8 mouse cellular contexts compared by ENCODE assay signal in genomic region chr10:86704589-86705191, GRCm38 (mm10). TPM values are rescaled to one million over a fixed set of nuclear protein-coding genes. Genes with fewer than 3 reads are reported as not detected.
A peak's percentile ranks its signal among the peaks of the same experiment; 100 is the strongest.
DNase-seq lines count a peak whose midpoint lies in the region; ATAC-seq and TF ChIP-seq lines count a peak whose summit lies in the region.

No protein-coding gene starts in this region.

- no peaks in the 10 kb centered on the region for H3K9me3 ChIP-seq in forebrain, postnatal 0 days (ENCODE audit: low read length)

- no peak for TF ChIP-seq CTCF in bone marrow macrophage, adult 2 months (IDR thresholded peaks at IDR 0.05; ENCODE audit: low read depth, low read length)
- no peak for TF ChIP-seq CTCF in forebrain, postnatal 0 days (IDR thresholded peaks at IDR 0.05; ENCODE audit: low read depth)

- H3K36me3 ChIP-seq in forebrain, postnatal 0 days (ENCODE audit: insufficient read depth) = peaks cover 29% of the 10 kb centered on the region

- no peak for TF ChIP-seq POLR2A in bone marrow macrophage, adult 2 months (IDR thresholded peaks at IDR 0.05; ENCODE audit: borderline replicate concordance, low read depth, low read length)

- peak; percentile 3 for ATAC-seq in forebrain, postnatal 0 days

- H3K4me2 ChIP-seq in forebrain, postnatal 0 days (ENCODE audit: low read depth) = peak overlapping the region; percentile 91

- peak overlapping the region; percentile 80 for H3K27ac ChIP-seq in bone marrow macrophage, adult 2 months (ENCODE audit: insufficient read depth, low read depth, low read length)
- peak overlapping the region; percentile 86 for H3K27ac ChIP-seq in forebrain, postnatal 0 days (ENCODE audit: low read depth, low read length)

- peak overlapping the region; percentile 69 for H3K9ac ChIP-seq in forebrain, postnatal 0 days

- H3K4me3 ChIP-seq in bone marrow macrophage, adult 2 months (ENCODE audit: insufficient read depth, low read length) = peak overlapping the region; percentile 88
- peak overlapping the region; percentile 76 for H3K4me3 ChIP-seq in forebrain, postnatal 0 days (ENCODE audit: low read depth, low read length)

- DNase-seq in urinary bladder, adult 2 months (ENCODE audit: low spot score) = peak; percentile 43
- DNase-seq in urinary bladder, postnatal 10 days (ENCODE audit: low spot score) = no peak
- peak; percentile 10 for DNase-seq in forebrain, postnatal 0 days
- peak; percentile 42 for DNase-seq in induced T-regulatory cell, adult 2 months (ENCODE audit: low read depth)
- DNase-seq in lung, adult 18-20 months = peak; percentile 39 to 57
- peak; percentile 50 for DNase-seq in neural tube, embryonic 10.5 days (ENCODE audit: extremely low spot score, low spot score)
- DNase-seq in yolk sac, embryonic 10.5 days (ENCODE audit: low spot score) = peak; percentile 38

- H3K27me3 ChIP-seq in forebrain, postnatal 0 days (ENCODE audit: insufficient read depth, low read length) = no peaks in the 10 kb centered on the region

- under 1% methylated on average over 32 of the region's 33 CpGs for WGBS in forebrain, postnatal 0 days

- peaks cover 29% of the 10 kb centered on the region for H3K4me1 ChIP-seq in bone marrow macrophage, adult 2 months (ENCODE audit: control insufficient read depth, insufficient read depth, low read length)
- H3K4me1 ChIP-seq in forebrain, postnatal 0 days (ENCODE audit: insufficient read depth) = peaks cover 6% of the 10 kb centered on the region; the same call in 1 of the 2 replicates

RNA-seq across cellular contexts. Expression of gene Hsp90b1, which starts 0.6 kb away (rescaled TPM):
- 197 and 228 TPM in 2 replicates for polyA plus RNA-seq in urinary bladder, adult 2 months (2012; rRNA removed)
- polyA plus RNA-seq in bone marrow macrophage, adult 2 months (2012; ENCODE audit: insufficient read depth, insufficient read length, missing spikeins) = 458 and 473 TPM in 2 replicates
- total RNA-seq in forebrain, postnatal 0 days (2014; rRNA removed) = 177 and 196 TPM in 2 replicates
- polyA plus RNA-seq in forebrain, postnatal 0 days (2015; fragmentation: Nextera tagmentation; extraction: Ambion mirVana) = 172 and 189 TPM in 2 replicates

RNA-seq across cellular contexts. Expression of gene Ttc41, which starts 0.9 kb away (rescaled TPM):
- polyA plus RNA-seq in urinary bladder, adult 2 months (2012; rRNA removed) = 2.3 and 2.7 TPM in 2 replicates
- polyA plus RNA-seq in bone marrow macrophage, adult 2 months (2012; ENCODE audit: insufficient read depth, insufficient read length, missing spikeins) = 0.89 and 1.8 TPM in 2 replicates
- 0.92 and 1.6 TPM in 2 replicates for total RNA-seq in forebrain, postnatal 0 days (2014; rRNA removed)
- 0.72 and 1.2 TPM in 2 replicates for polyA plus RNA-seq in forebrain, postnatal 0 days (2015; fragmentation: Nextera tagmentation; extraction: Ambion mirVana)

RNA-seq across cellular contexts. Expression of gene Gm49358, which starts 59.1 kb away (rescaled TPM):
- polyA plus RNA-seq in urinary bladder, adult 2 months (2012; rRNA removed) = not detected in 2 replicates
- 3.0 TPM in 1 of 2 replicates, not detected in the other for polyA plus RNA-seq in bone marrow macrophage, adult 2 months (2012; ENCODE audit: insufficient read depth, insufficient read length, missing spikeins)
- 8.1 and 14.7 TPM in 2 replicates for total RNA-seq in forebrain, postnatal 0 days (2014; rRNA removed)
- polyA plus RNA-seq in forebrain, postnatal 0 days (2015; fragmentation: Nextera tagmentation; extraction: Ambion mirVana) = not detected in 2 replicates
